Mouse (Mus musculus): ENCODE measurements around the gene Ints11.

- no peak for TF ChIP-seq POLR2A (IDR thresholded peaks at IDR 0.05; ENCODE audit: control insufficient read depth, low read depth, low read length)
- TF ChIP-seq CTCF (IDR thresholded peaks at IDR 0.05; ENCODE audit: control insufficient read depth, insufficient read depth, insufficient replicate concordance, low read depth, low read length) = no peak
These were observed 26.5 kb downstream of the Ints11 start for GRCm38 (mm10) chr4:155895826-155896225.

All from testis, adult 2 months (tissue).